In the genomic region with DNA sequence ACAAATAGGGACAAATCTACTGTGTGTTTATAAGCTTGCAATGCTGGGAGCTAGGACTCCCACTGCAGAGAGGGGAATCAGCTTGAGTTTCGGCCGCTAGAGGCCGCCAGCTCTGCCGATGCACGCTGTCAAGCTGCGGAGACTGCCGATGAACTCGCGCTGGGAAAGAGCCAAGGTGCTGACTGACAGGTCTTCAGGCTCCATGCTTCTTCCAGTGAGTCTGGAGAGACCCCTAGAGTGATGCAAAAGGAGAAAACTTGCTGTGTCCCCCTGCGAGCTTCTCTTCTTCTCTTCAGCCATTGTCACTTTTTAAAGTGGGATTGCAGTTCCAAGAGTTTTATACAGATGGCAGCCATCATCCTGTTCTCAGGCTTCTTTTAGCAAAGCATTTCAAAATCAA, we compare ENCODE assay signal across 7 mouse cellular contexts. TPM values are rescaled to one million over a fixed set of nuclear protein-coding genes. Genes with fewer than 3 reads are reported as not detected.
DNase-seq lines count a peak whose midpoint lies in the region; ATAC-seq lines count a peak whose summit lies in the region.

No protein-coding gene starts in this region.

- no peak overlapping the region for H3K9ac ChIP-seq in intestine, embryonic 14.5 days (ENCODE audit: low read length)

- no peaks in the 10 kb centered on the region for H3K27me3 ChIP-seq in intestine, embryonic 14.5 days (replicated peaks; ENCODE audit: control insufficient read depth, insufficient read depth, low read length)

- H3K4me2 ChIP-seq in intestine, embryonic 14.5 days (ENCODE audit: low read length), result peak overlapping the region; percentile 47

- peak; percentile 47 for DNase-seq in adrenal gland, adult 8-10 months
- DNase-seq in embryo, embryonic 11 days, result peak; percentile 85
- peak; percentile 42 for DNase-seq in gastrocnemius, postnatal 25 days
- DNase-seq in intestine, embryonic 14.5 days (ENCODE audit: low spot score), result peak; percentile 83
- DNase-seq in left cerebral cortex, postnatal 10 days (ENCODE audit: extremely low spot score in 1 of 2, low spot score in 2 of 2), result peak; percentile 42 to 85
- peak; percentile 73 for DNase-seq in right cerebral cortex, postnatal 14 days

- H3K4me3 ChIP-seq in intestine, embryonic 14.5 days (ENCODE audit: low read depth, low read length), result 0 out of 2 replicates have a peak overlapping the region, but pooled peaks have one; percentile 12

- no peaks in the 10 kb centered on the region for H3K4me1 ChIP-seq in intestine, embryonic 14.5 days (replicated peaks; ENCODE audit: control insufficient read depth, insufficient read depth, low read length)

- intact Hi-C loops in left cerebral cortex, postnatal 10 days (cut with DNase I), result loop anchor here (5.0 kb wide), 1 partner anchor 284 kb away; no protein-coding TSS in a partner anchor

- ATAC-seq in intestine, embryonic 14.5 days (replicated peaks; ENCODE audit: low FRiP score, low TSS enrichment, low read depth), result 0 out of 2 replicates have a peak, but pooled peaks have one; percentile 51
- peak; percentile 97 for ATAC-seq in megakaryocyte progenitor cell, adult 5-6 weeks (replicated peaks; ENCODE audit: poor library complexity)

- no peak overlapping the region for H3K27ac ChIP-seq in intestine, embryonic 14.5 days (ENCODE audit: low read depth)

- H3K9me3 ChIP-seq in intestine, embryonic 14.5 days (ENCODE audit: control insufficient read depth, low read length), result no peaks in the 10 kb centered on the region

- 3% methylated on average over 10 of the region's 10 CpGs for WGBS in intestine, embryonic 14.5 days

- H3K36me3 ChIP-seq in intestine, embryonic 14.5 days (ENCODE audit: control insufficient read depth, insufficient read depth, low read length), result peaks cover 39% of the 10 kb centered on the region

RNA-seq across cellular contexts. Expression of a gene that starts 6.4 kb away (rescaled TPM):
- total RNA-seq in adrenal gland, adult 8-10 months (2022), result 1 to 10 TPM; 1.3 to 5.0 (median 3.2) TPM
- under 1 TPM; 0.56 to 0.70 TPM for total RNA-seq in gastrocnemius, postnatal 25 days (2021)
- 26.4 and 27.7 TPM in 2 replicates for polyA plus RNA-seq in intestine, embryonic 14.5 days (2014; fragmentation: Nextera tagmentation; extraction: Ambion mirVana)
- total RNA-seq in left cerebral cortex, postnatal 10 days (2021), result 1 to 10 TPM in 1 of 2 experiments, under 1 TPM in 1; 0.79 to 1.5 TPM
- total RNA-seq in megakaryocyte progenitor cell, adult 5-6 weeks (2015), result 28.1 and 30.8 TPM in 2 replicates
- total RNA-seq in megakaryocyte progenitor cell, adult 5-6 weeks (2017), result 39.0 and 40.6 TPM in 2 replicates

RNA-seq across cellular contexts. Expression of a gene that starts 31.0 kb away (rescaled TPM):
- total RNA-seq in adrenal gland, adult 8-10 months (2022), result 10 to 100 TPM; 64.9 to 75.0 (median 73.1) TPM
- total RNA-seq in gastrocnemius, postnatal 25 days (2021), result 10 to 100 TPM; 10.6 to 12.6 TPM
- polyA plus RNA-seq in intestine, embryonic 14.5 days (2014; fragmentation: Nextera tagmentation; extraction: Ambion mirVana), result 45.6 and 54.3 TPM in 2 replicates
- total RNA-seq in left cerebral cortex, postnatal 10 days (2021), result 10 to 100 TPM; 24.6 to 25.5 TPM
- 31.8 and 41.2 TPM in 2 replicates for total RNA-seq in megakaryocyte progenitor cell, adult 5-6 weeks (2015)
- total RNA-seq in megakaryocyte progenitor cell, adult 5-6 weeks (2017), result 13.5 and 28.3 TPM in 2 replicates

RNA-seq across cellular contexts. Expression of a gene that starts 39.5 kb away (rescaled TPM):
- not detected for total RNA-seq in adrenal gland, adult 8-10 months (2022)
- not detected for total RNA-seq in gastrocnemius, postnatal 25 days (2021)
- not detected in 2 replicates for polyA plus RNA-seq in intestine, embryonic 14.5 days (2014; fragmentation: Nextera tagmentation; extraction: Ambion mirVana)
- total RNA-seq in left cerebral cortex, postnatal 10 days (2021), result not detected
- 0.90 and 1.4 TPM in 2 replicates for total RNA-seq in megakaryocyte progenitor cell, adult 5-6 weeks (2015)
- 0.61 TPM in 1 of 2 replicates, not detected in the other for total RNA-seq in megakaryocyte progenitor cell, adult 5-6 weeks (2017)

Comparison
In these comparisons a context has a peak if more than half of its experiments do, and no peak if none do; other contexts are left out.
1. RNA of a gene that starts 6.4 kb away (total RNA-seq): 28.1 to 40.6 TPM in megakaryocyte progenitor cell, adult 5-6 weeks; 1.3 to 5.0 TPM in adrenal gland, adult 8-10 months, 0.79 to 1.5 TPM in left cerebral cortex, postnatal 10 days and 0.56 to 0.70 TPM in gastrocnemius, postnatal 25 days; every median in the first group is over 4 times any median in the second.
2. Peak in every context shown above with its lines, with median percentiles within 50 percentile points of each other: DNase-seq.